Mouse (Mus musculus) adrenal gland (tissue): ENCODE results near the gene Samt4.
"Not testable (repeated sequence)": the region's sequence is repeated elsewhere in the genome, so short reads cannot be mapped to it uniquely, and the experiment has no call there.

Source experiments
- intact Hi-C: fragments of 180-260 bp; cut with DNase I; formaldehyde crosslinking; loops from one replicate; pipeline ENCODE4 v1.15.1; 2025
- long read RNA-seq, 2 experiments: library from polyadenylated mRNA; unstranded; transcript quantifications; one replicate each; pipeline ENCODE4 v2.0.0; 2020; ENCODE audit warnings: borderline replicate concordance in 1 of 2; ENCODE audit not compliant: insufficient replicate concordance in 1 of 2

Gene Samt4
- long read RNA-seq, experiment 1: 0 reads
- long read RNA-seq, experiment 2: 0 reads

- intact Hi-C loops: no loop called here
These were observed at the start of gene Samt4 for GRCm38 (mm10) chrX:154481702-154482101. Gene Samt4, plus strand, starts transcription at chrX:154482002.

DNA sequence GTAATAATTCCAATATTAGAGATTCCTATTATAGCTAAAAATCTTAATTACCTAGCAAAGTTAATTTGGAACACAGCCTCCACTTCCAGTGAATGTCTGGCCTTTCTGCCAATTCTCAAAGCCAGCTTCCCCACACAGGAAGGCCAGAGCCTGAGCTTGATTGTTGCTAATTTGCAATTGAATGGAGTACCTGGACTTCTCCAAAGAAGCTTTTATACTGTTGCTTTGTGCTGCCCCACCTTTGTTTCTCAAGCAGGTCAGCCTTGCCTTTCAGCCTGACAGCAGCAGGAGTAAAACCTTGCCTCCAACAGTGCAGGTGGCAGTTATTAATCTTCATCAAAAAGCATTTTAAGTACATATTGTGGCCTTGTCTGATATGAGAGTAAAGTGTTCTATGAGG lies 38.1 kb upstream of the Samt4 start:
- intact Hi-C loops: not testable (repeated sequence)

- intact Hi-C loops: not testable (repeated sequence)
These were observed 13.4 kb upstream of the Samt4 start for GRCm38 (mm10) chrX:154468386-154468785.
